Mouse (Mus musculus): ENCODE data around the gene Gm21981.

- no peak for TF ChIP-seq CTCF (IDR thresholded peaks at IDR 0.05; ENCODE audit: extremely low read depth, insufficient read depth, low read length)
- no peak for TF ChIP-seq POLR2A (IDR thresholded peaks at IDR 0.05; ENCODE audit: extremely low read depth, insufficient read depth, low read length)
These were observed 11.4 kb downstream of the Gm21981 start for GRCm38 (mm10) chr17:47682836-47683235.

Measured in cortical plate, adult 2 months (tissue).